Mouse (Mus musculus) midbrain, embryonic 15.5 days (tissue): Measurements from ENCODE around the gene Thada. TPM values are rescaled to one million over a fixed set of nuclear protein-coding genes. Genes with fewer than 3 reads are reported as not detected.
A peak's percentile ranks its signal among the peaks of the same experiment; 100 is the strongest.

Experiments
- ATAC-seq: fragments of 200-750 bp; cut with Nextera tagmentation; replicated peaks from 2 replicates; pipeline ENCODE4 v1.8.0; 2017; ENCODE audit warnings: moderate TSS enrichment
- H3K27ac ChIP-seq: fragments of 300-500 bp; sonication (generic); 2 replicates; pipeline ENCODE4 v1.5.1; 2015; ENCODE audit warnings: mild to moderate bottlenecking, inconsistent platforms
- H3K27me3 ChIP-seq: fragments of 300-500 bp; sonication (generic); replicated peaks from 2 replicates; pipeline ENCODE4 v1.6.1; 2015; ENCODE audit warnings: inconsistent platforms
- H3K36me3 ChIP-seq: fragments of 300-500 bp; sonication (generic); replicated peaks from 2 replicates; pipeline ENCODE4 v1.6.1; 2015; ENCODE audit warnings: inconsistent platforms
- H3K4me1 ChIP-seq: fragments of 300-500 bp; sonication (generic); 2 replicates; pipeline ENCODE4 v1.6.1; 2015; ENCODE audit warnings: inconsistent platforms
- H3K4me2 ChIP-seq: fragments of 300-500 bp; sonication (generic); 2 replicates; pipeline ENCODE4 v1.6.1; 2015; ENCODE audit warnings: inconsistent platforms, mild to moderate bottlenecking, moderate library complexity
- H3K4me3 ChIP-seq: fragments of 300-500 bp; sonication (generic); 2 replicates; pipeline ENCODE4 v1.5.1; 2015; ENCODE audit warnings: mild to moderate bottlenecking, inconsistent platforms
- H3K9ac ChIP-seq: fragments of 300-500 bp; sonication (generic); 2 replicates; pipeline ENCODE4 v1.6.1; 2015; ENCODE audit warnings: mild to moderate bottlenecking, inconsistent platforms
- H3K9me3 ChIP-seq: fragments of 300-500 bp; sonication (generic); 2 replicates; pipeline ENCODE4 v1.6.1; 2016; ENCODE audit warnings: inconsistent platforms
- WGBS: fragments of 180-500 bp; shearing (Covaris S2); methylation state at CpG from one replicate; pipeline ENCODE4 v1.1.7; 2015; ENCODE audit warnings: mixed read lengths; 5-methylcytosine and 5-hydroxymethylcytosine counted together
- polyA plus RNA-seq: library from polyadenylated mRNA; unstranded; fragments of >200 nt; fragmentation: Nextera tagmentation; extraction: Ambion mirVana; gene quantifications from 2 replicates; pipeline ENCODE4 v1.2.1, GENCODE M21; 2015

The Thada gene
- polyA plus RNA-seq, 1 experiment from 2014 or later: 8.1 TPM

GRCm38 (mm10) chr17:84365791-84366301 lies 100.2 kb downstream of the Thada start:
- WGBS: 38% methylated on average over 6 of the region's 6 CpGs
- Histone ChIP-seq H3K27ac (peak overlapping the region; percentile 65), H3K4me2 (no peak overlapping the region), H3K9me3 (no peaks in the 10 kb centered on the region), H3K4me1 (peaks cover 21% of the 10 kb centered on the region), H3K27me3 (no peaks in the 10 kb centered on the region), H3K36me3 (no peaks in the 10 kb centered on the region), H3K4me3 (no peak overlapping the region), H3K9ac (no peak overlapping the region)
- ATAC-seq: peak; percentile 65; the same call in 1 of the 2 replicates

- Histone ChIP-seq H3K36me3 (no peaks in the 10 kb centered on the region), H3K27me3 (no peaks in the 10 kb centered on the region), H3K9me3 (no peaks in the 10 kb centered on the region), H3K4me3 (no peak overlapping the region), H3K27ac (peak overlapping the region; percentile 65), H3K4me2 (no peak overlapping the region), H3K9ac (no peak overlapping the region), H3K4me1 (peaks cover 21% of the 10 kb centered on the region)
- WGBS: 59% methylated on average over 9 of the region's 9 CpGs
- no peak for ATAC-seq
Measured at GRCm38 (mm10) chr17:84365006-84365716, 100.8 kb downstream of the Thada start.

- Histone ChIP-seq H3K36me3 (no peaks in the 10 kb centered on the region), H3K4me2 (no peak overlapping the region), H3K9ac (no peak overlapping the region), H3K9me3 (no peaks in the 10 kb centered on the region), H3K4me3 (no peak overlapping the region), H3K27ac (no peak overlapping the region), H3K4me1 (peaks cover 17% of the 10 kb centered on the region), H3K27me3 (no peaks in the 10 kb centered on the region)
- no peak for ATAC-seq
- 35% methylated on average over 2 of the region's 2 CpGs for WGBS
Measured at GRCm38 (mm10) chr17:84363444-84363843, 102.6 kb downstream of the Thada start.

- H3K9ac ChIP-seq: no peak overlapping the region
- no peaks in the 10 kb centered on the region for H3K9me3 ChIP-seq
- WGBS: 71% methylated on average over 13 of the region's 13 CpGs
- no peaks in the 10 kb centered on the region for H3K27me3 ChIP-seq
- no peak overlapping the region for H3K4me3 ChIP-seq
- H3K27ac ChIP-seq: no peak overlapping the region
- no peak overlapping the region for H3K4me2 ChIP-seq
- peaks cover 14% of the 10 kb centered on the region for H3K4me1 ChIP-seq
- H3K36me3 ChIP-seq: no peaks in the 10 kb centered on the region
- no peak for ATAC-seq
Measured at GRCm38 (mm10) chr17:84362581-84363286, 103.3 kb downstream of the Thada start.

GRCm38 (mm10) chr17:84361006-84361405 lies 105.0 kb downstream of the Thada start:
- Histone ChIP-seq H3K27ac (no peak overlapping the region), H3K9ac (no peak overlapping the region), H3K4me1 (peaks cover 8% of the 10 kb centered on the region), H3K36me3 (no peaks in the 10 kb centered on the region), H3K9me3 (no peaks in the 10 kb centered on the region), H3K4me2 (no peak overlapping the region), H3K27me3 (no peaks in the 10 kb centered on the region), H3K4me3 (no peak overlapping the region)
- no peak for ATAC-seq
- WGBS: 89% methylated on average over 1 of the region's 1 CpGs

- H3K27ac ChIP-seq: no peak overlapping the region
- no peak overlapping the region for H3K9ac ChIP-seq
- no peaks in the 10 kb centered on the region for H3K9me3 ChIP-seq
- H3K4me1 ChIP-seq: no peaks in the 10 kb centered on the region; the same call in 1 of the 2 replicates
- ATAC-seq: no peak
- H3K36me3 ChIP-seq: no peaks in the 10 kb centered on the region
- H3K4me3 ChIP-seq: no peak overlapping the region
- H3K4me2 ChIP-seq: no peak overlapping the region
- H3K27me3 ChIP-seq: no peaks in the 10 kb centered on the region
- WGBS: 85% methylated on average over 7 of the region's 7 CpGs
Measured at GRCm38 (mm10) chr17:84359810-84360209, 106.2 kb downstream of the Thada start.

GRCm38 (mm10) chr17:84358951-84359644 lies 106.9 kb downstream of the Thada start:
- Histone ChIP-seq H3K9me3 (no peaks in the 10 kb centered on the region), H3K27ac (no peak overlapping the region), H3K9ac (no peak overlapping the region), H3K4me2 (no peak overlapping the region), H3K4me3 (no peak overlapping the region), H3K4me1 (no peaks in the 10 kb centered on the region), H3K36me3 (no peaks in the 10 kb centered on the region), H3K27me3 (no peaks in the 10 kb centered on the region)
- ATAC-seq: no peak
- 92% methylated on average over 10 of the region's 10 CpGs for WGBS

- H3K27me3 ChIP-seq: no peaks in the 10 kb centered on the region
- H3K4me3 ChIP-seq: no peak overlapping the region
- no peak overlapping the region for H3K9ac ChIP-seq
- H3K9me3 ChIP-seq: no peaks in the 10 kb centered on the region
- no peaks in the 10 kb centered on the region for H3K36me3 ChIP-seq
- no peak for ATAC-seq
- no peaks in the 10 kb centered on the region for H3K4me1 ChIP-seq
- WGBS: 89% methylated on average over 8 of the region's 8 CpGs
- H3K27ac ChIP-seq: no peak overlapping the region
- no peak overlapping the region for H3K4me2 ChIP-seq
Measured at GRCm38 (mm10) chr17:84357776-84358175, 108.2 kb downstream of the Thada start.

GRCm38 (mm10) chr17:84356056-84356887 lies 109.7 kb downstream of the Thada start:
- Histone ChIP-seq H3K4me1 (peaks cover 2% of the 10 kb centered on the region), H3K4me3 (no peak overlapping the region), H3K9me3 (no peaks in the 10 kb centered on the region), H3K27ac (no peak overlapping the region), H3K27me3 (no peaks in the 10 kb centered on the region), H3K9ac (no peak overlapping the region), H3K36me3 (no peaks in the 10 kb centered on the region), H3K4me2 (no peak overlapping the region)
- 91% methylated on average over 8 of the region's 8 CpGs for WGBS
- ATAC-seq: no peak

- Histone ChIP-seq H3K4me3 (no peak overlapping the region), H3K9ac (no peak overlapping the region), H3K4me1 (peaks cover 6% of the 10 kb centered on the region), H3K27me3 (no peaks in the 10 kb centered on the region), H3K36me3 (no peaks in the 10 kb centered on the region), H3K27ac (no peak overlapping the region), H3K4me2 (no peak overlapping the region), H3K9me3 (no peaks in the 10 kb centered on the region)
- WGBS: 89% methylated on average over 3 of the region's 3 CpGs
- no peak for ATAC-seq
Measured at GRCm38 (mm10) chr17:84355006-84355405, 111.0 kb downstream of the Thada start.

- no peak for ATAC-seq
- Histone ChIP-seq H3K4me3 (no peak overlapping the region), H3K27me3 (no peaks in the 10 kb centered on the region), H3K9ac (no peak overlapping the region), H3K9me3 (no peaks in the 10 kb centered on the region), H3K27ac (no peak overlapping the region), H3K4me2 (no peak overlapping the region), H3K36me3 (no peaks in the 10 kb centered on the region), H3K4me1 (peaks cover 6% of the 10 kb centered on the region)
- 74% methylated on average over 5 of the region's 5 CpGs for WGBS
Measured at GRCm38 (mm10) chr17:84353902-84354311, 112.1 kb downstream of the Thada start.
